Mouse (Mus musculus) spleen, adult 2 months (tissue): ENCODE data around the gene Gltpd2.

Source experiments
- CTCF ChIP-seq: fragments of 200-500 bp; IDR thresholded peaks from 2 replicates; pipeline ENCODE4 v1.5.1; 2011; ENCODE audit warnings: mild to moderate bottlenecking, inconsistent platforms; ENCODE audit not compliant: insufficient read depth, insufficient read length, insufficient replicate concordance; ENCODE audit errors: extremely low read depth
- POLR2A ChIP-seq: fragments of 200-500 bp; IDR thresholded peaks from 2 replicates; pipeline ENCODE4 v1.6.1; 2011; ENCODE audit warnings: low read depth, low read length, inconsistent platforms

GRCm38 (mm10) chr11:70489138-70489537, 29.9 kb upstream of the Gltpd2 start:
- no peak for TF ChIP-seq POLR2A
- TF ChIP-seq CTCF: no peak
